Mouse (Mus musculus): ENCODE results near the gene 2410131K14Rik. TPM values are rescaled to one million over a fixed set of nuclear protein-coding genes. Genes with fewer than 3 reads are reported as not detected.
A peak's percentile ranks its signal among the peaks of the same experiment; 100 is the strongest.

The 2410131K14Rik gene
- polyA plus RNA-seq, 1 experiment: 8.0 TPM

DNA sequence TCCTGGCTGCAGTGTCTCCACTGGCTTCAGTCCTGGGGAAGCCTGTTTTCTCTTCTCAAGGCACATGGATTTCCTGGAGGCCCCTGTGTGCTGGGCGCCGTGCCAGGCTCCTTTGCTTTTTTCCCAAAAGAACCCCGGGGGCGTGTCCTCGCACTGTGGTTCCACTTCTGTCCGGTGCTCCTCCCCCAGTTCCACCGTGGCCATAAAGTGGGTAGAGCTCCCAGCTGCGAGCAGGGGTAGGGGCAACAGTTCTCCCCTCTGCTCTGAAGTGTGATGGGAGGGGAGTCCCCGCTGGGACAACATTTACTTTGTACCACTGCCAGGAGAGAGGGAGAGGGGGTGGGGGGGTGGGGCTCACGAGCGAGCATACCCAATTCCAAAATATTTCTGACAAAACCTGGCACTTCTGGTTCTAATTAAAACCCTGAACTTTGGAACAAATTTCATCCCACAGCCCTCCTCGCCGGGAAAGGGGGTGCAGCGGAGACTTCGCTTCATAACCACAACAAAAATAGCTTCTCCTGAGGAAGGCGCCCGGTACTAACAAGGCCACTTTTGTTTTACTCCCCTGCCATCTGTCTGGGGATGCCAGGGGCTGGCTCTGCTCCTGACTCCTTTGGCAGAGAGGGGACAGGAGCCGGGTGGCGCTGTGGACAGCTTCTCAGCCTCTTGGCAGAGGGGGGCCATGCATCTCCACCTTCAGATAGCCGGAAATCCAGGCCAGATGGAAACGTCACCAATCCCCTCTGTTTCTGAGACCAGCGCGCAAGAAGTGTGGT is 49.2 kb downstream of the 2410131K14Rik start:
- H3K27me3 ChIP-seq (ENCODE audit: control insufficient read depth, insufficient read depth, low read length, poor library complexity, severe bottlenecking): no peaks in the 10 kb centered on the region
- no peak overlapping the region for H3K4me3 ChIP-seq (ENCODE audit: low read depth, low read length)
- no peaks in the 10 kb centered on the region for H3K4me1 ChIP-seq (ENCODE audit: control insufficient read depth, insufficient read depth, low read length)
- peak overlapping the region; percentile 26; the same call in 1 of the 2 replicates for H3K9ac ChIP-seq (ENCODE audit: low read depth, poor library complexity, severe bottlenecking)
- no peaks in the 10 kb centered on the region for H3K9me3 ChIP-seq (replicated peaks; ENCODE audit: control insufficient read depth, insufficient read depth, low read length, poor library complexity, severe bottlenecking)
- no peaks in the 10 kb centered on the region for H3K36me3 ChIP-seq (ENCODE audit: control insufficient read depth, insufficient read depth, low read length, poor library complexity, severe bottlenecking)
- TF ChIP-seq EP300 (IDR thresholded peaks at IDR 0.05; ENCODE audit: insufficient read depth, low read depth, low read length): no peak
- no peak for TF ChIP-seq POLR2A (IDR thresholded peaks at IDR 0.05; ENCODE audit: insufficient read depth, low read length)
- TF ChIP-seq CTCF (IDR thresholded peaks at IDR 0.05; ENCODE audit: low read depth, low read length): no peak
- H3K27ac ChIP-seq (ENCODE audit: insufficient read depth, low read length): no peak overlapping the region

DNA sequence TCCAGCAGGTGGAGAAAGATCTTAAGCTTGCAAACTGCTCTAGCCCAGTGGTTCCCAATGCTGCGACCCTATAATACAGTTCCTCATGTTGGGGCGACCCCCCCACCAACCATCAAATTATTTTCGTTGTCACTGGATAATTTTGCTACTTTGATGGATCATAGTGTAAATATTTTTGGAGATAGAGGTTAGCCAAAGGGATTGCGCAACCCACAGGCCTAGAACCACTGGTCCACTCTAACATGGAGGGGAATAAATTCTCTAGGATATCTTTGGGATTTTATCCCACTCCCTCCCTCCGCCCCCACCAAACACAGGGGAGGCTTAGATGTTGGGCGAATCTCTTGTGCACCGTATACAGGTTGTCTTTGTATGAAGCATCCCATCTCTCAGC is 49.8 kb downstream of the 2410131K14Rik start:
- Histone ChIP-seq H3K9me3 (replicated peaks; ENCODE audit: control insufficient read depth, insufficient read depth, low read length, poor library complexity, severe bottlenecking) (no peaks in the 10 kb centered on the region), H3K36me3 (ENCODE audit: control insufficient read depth, insufficient read depth, low read length, poor library complexity, severe bottlenecking) (no peaks in the 10 kb centered on the region), H3K27ac (ENCODE audit: insufficient read depth, low read length) (no peak overlapping the region), H3K4me3 (ENCODE audit: low read depth, low read length) (no peak overlapping the region), H3K4me1 (ENCODE audit: control insufficient read depth, insufficient read depth, low read length) (no peaks in the 10 kb centered on the region), H3K27me3 (ENCODE audit: control insufficient read depth, insufficient read depth, low read length, poor library complexity, severe bottlenecking) (no peaks in the 10 kb centered on the region), H3K9ac (ENCODE audit: low read depth, poor library complexity, severe bottlenecking) (no peak overlapping the region)
- TF ChIP-seq EP300 (IDR thresholded peaks at IDR 0.05; ENCODE audit: insufficient read depth, low read depth, low read length) (no peak), CTCF (IDR thresholded peaks at IDR 0.05; ENCODE audit: low read depth, low read length) (no peak), POLR2A (IDR thresholded peaks at IDR 0.05; ENCODE audit: insufficient read depth, low read length) (no peak)

DNA sequence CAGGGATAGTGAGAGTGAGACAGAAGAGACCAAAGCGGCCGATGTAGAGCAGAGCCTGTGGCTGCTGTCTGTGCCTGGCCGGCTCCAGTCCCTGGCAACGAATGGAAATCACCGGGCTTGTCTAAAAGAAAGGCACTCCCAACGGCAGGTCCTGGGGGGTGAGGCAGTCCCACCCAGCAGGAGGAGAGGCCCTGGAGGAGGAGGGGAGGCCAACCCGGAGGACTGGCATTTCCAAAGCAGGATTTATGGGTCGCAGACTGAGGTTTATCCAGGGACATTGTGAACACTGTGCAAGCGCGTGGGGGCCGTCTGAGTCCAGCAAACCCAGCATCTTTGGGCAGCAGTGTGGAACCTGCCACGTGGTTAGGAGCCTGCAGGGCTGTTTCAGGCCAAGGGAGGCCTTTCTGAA is 52.3 kb downstream of the 2410131K14Rik start:
- 0 out of 2 replicates have a peak overlapping the region, but pooled peaks have one; percentile 1 for H3K4me3 ChIP-seq (ENCODE audit: low read depth, low read length)
- no peaks in the 10 kb centered on the region for H3K4me1 ChIP-seq (ENCODE audit: control insufficient read depth, insufficient read depth, low read length)
- no peaks in the 10 kb centered on the region for H3K36me3 ChIP-seq (ENCODE audit: control insufficient read depth, insufficient read depth, low read length, poor library complexity, severe bottlenecking)
- no peaks in the 10 kb centered on the region for H3K9me3 ChIP-seq (replicated peaks; ENCODE audit: control insufficient read depth, insufficient read depth, low read length, poor library complexity, severe bottlenecking)
- no peaks in the 10 kb centered on the region for H3K27me3 ChIP-seq (ENCODE audit: control insufficient read depth, insufficient read depth, low read length, poor library complexity, severe bottlenecking)
- H3K9ac ChIP-seq (ENCODE audit: low read depth, poor library complexity, severe bottlenecking): no peak overlapping the region
- no peak for TF ChIP-seq POLR2A (IDR thresholded peaks at IDR 0.05; ENCODE audit: insufficient read depth, low read length)
- no peak for TF ChIP-seq EP300 (IDR thresholded peaks at IDR 0.05; ENCODE audit: insufficient read depth, low read depth, low read length)
- no peak for TF ChIP-seq CTCF (IDR thresholded peaks at IDR 0.05; ENCODE audit: low read depth, low read length)
- H3K27ac ChIP-seq (ENCODE audit: insufficient read depth, low read length): no peak overlapping the region

DNA sequence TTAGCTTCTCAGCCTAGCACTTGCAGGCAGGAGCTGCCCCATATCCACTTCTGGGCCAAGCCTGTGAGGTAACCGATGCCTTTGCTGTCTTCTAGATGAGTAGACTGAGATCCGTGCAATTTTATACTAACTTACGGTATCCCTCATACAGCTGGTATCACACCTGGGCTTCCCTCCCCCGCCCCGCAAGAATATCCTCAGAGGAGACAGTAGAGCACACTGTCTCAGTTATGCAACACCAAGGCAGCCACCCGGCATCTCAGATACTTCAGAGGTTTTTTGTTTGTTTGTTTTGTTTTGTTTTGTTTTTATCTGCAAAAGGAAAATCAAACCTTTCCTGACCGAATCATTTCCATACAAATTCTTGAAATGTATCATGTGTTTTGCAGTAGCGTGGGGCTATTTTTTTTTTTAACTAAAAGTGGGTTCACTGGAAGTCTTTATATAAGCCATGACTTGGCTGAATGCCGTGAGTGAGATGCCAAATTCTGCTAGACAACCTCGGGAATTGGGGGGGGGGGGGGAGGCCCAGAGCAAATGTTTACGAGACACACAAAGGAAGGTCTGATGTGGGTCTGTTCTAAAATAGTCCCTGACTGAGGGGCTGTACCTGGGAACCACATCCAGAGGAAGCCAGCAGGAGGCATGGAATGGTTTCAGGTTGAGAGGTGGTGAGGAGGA is 54.8 kb downstream of the 2410131K14Rik start:
- no peak overlapping the region for H3K4me3 ChIP-seq (ENCODE audit: low read depth, low read length)
- TF ChIP-seq EP300 (IDR thresholded peaks at IDR 0.05; ENCODE audit: insufficient read depth, low read depth, low read length) (no peak), CTCF (IDR thresholded peaks at IDR 0.05; ENCODE audit: low read depth, low read length) (no peak), POLR2A (IDR thresholded peaks at IDR 0.05; ENCODE audit: insufficient read depth, low read length) (no peak)
- no peak overlapping the region for H3K27ac ChIP-seq (ENCODE audit: insufficient read depth, low read length)
- H3K4me1 ChIP-seq (ENCODE audit: control insufficient read depth, insufficient read depth, low read length): no peaks in the 10 kb centered on the region
- H3K9me3 ChIP-seq (replicated peaks; ENCODE audit: control insufficient read depth, insufficient read depth, low read length, poor library complexity, severe bottlenecking): no peaks in the 10 kb centered on the region
- H3K9ac ChIP-seq (ENCODE audit: low read depth, poor library complexity, severe bottlenecking): no peak overlapping the region
- H3K27me3 ChIP-seq (ENCODE audit: control insufficient read depth, insufficient read depth, low read length, poor library complexity, severe bottlenecking): no peaks in the 10 kb centered on the region
- H3K36me3 ChIP-seq (ENCODE audit: control insufficient read depth, insufficient read depth, low read length, poor library complexity, severe bottlenecking): no peaks in the 10 kb centered on the region

DNA sequence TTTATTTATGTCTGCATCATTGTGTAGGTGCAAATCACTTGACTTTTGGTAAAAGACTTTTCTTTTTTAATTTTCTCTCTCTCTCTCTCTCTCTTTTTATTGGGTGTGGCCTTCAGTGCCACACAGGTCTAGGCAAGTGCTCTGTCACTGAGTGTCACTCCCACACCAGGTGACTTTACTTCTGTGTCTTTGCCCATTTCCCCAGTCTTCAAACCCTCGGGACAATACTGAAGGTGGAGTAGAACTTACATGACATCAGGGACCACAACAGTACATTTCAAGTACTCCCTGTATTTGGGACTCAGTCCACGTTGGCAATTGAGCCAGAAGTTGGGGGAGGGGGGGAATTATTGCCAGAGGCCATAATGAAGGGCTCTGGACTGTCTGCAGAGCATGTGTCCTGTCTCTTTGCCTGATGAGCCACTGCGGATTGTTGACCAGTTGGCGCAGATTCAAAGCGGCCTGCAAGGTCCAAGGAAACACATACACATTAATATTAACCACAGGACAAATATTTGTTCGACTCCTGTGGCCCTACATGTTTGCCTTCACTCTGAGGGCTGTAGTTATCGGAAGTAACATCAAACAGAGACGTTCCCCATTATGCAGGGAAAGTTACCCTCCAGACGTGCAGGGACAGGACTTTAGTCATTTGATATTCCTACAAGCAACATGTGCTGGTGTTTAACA is 57.6 kb downstream of the 2410131K14Rik start:
- Histone ChIP-seq H3K36me3 (ENCODE audit: control insufficient read depth, insufficient read depth, low read length, poor library complexity, severe bottlenecking) (no peaks in the 10 kb centered on the region), H3K27me3 (ENCODE audit: control insufficient read depth, insufficient read depth, low read length, poor library complexity, severe bottlenecking) (no peaks in the 10 kb centered on the region), H3K9ac (ENCODE audit: low read depth, poor library complexity, severe bottlenecking) (no peak overlapping the region), H3K4me3 (ENCODE audit: low read depth, low read length) (no peak overlapping the region), H3K27ac (ENCODE audit: insufficient read depth, low read length) (no peak overlapping the region), H3K9me3 (replicated peaks; ENCODE audit: control insufficient read depth, insufficient read depth, low read length, poor library complexity, severe bottlenecking) (no peaks in the 10 kb centered on the region), H3K4me1 (ENCODE audit: control insufficient read depth, insufficient read depth, low read length) (no peaks in the 10 kb centered on the region)
- TF ChIP-seq POLR2A (IDR thresholded peaks at IDR 0.05; ENCODE audit: insufficient read depth, low read length) (no peak), EP300 (IDR thresholded peaks at IDR 0.05; ENCODE audit: insufficient read depth, low read depth, low read length) (no peak), CTCF (IDR thresholded peaks at IDR 0.05; ENCODE audit: low read depth, low read length) (no peak)
